Mouse (Mus musculus) cortical plate, adult 2 months (tissue): ENCODE data around the gene Kcnj2. TPM values are rescaled to one million over a fixed set of nuclear protein-coding genes. Genes with fewer than 3 reads are reported as not detected.

Source experiments
- H3K27ac ChIP-seq: fragments of 200-500 bp; 2 replicates; pipeline ENCODE4 v1.5.1; 2012; ENCODE audit warnings: low read length, control low read depth, inconsistent platforms; ENCODE audit not compliant: insufficient read depth
- H3K4me1 ChIP-seq: fragments of 200-500 bp; 2 replicates; pipeline ENCODE4 v1.6.1; 2011; ENCODE audit warnings: low read length; ENCODE audit not compliant: control insufficient read depth, insufficient read depth
- H3K4me3 ChIP-seq: fragments of 200-500 bp; 2 replicates; pipeline ENCODE4 v1.5.1; 2011; ENCODE audit warnings: mild to moderate bottlenecking, low read length, control low read depth; ENCODE audit not compliant: insufficient read depth
- CTCF ChIP-seq: fragments of 200-500 bp; IDR thresholded peaks from 2 replicates; pipeline ENCODE4 v1.5.1; 2011; ENCODE audit warnings: mild to moderate bottlenecking, control low read depth, low read length; ENCODE audit not compliant: insufficient read depth; ENCODE audit errors: extremely low read depth
- POLR2A ChIP-seq: fragments of 200-500 bp; IDR thresholded peaks from 2 replicates; pipeline ENCODE4 v1.6.1; 2011; ENCODE audit warnings: mild to moderate bottlenecking, low read length, control low read depth; ENCODE audit not compliant: insufficient read depth; ENCODE audit errors: extremely low read depth
- polyA plus RNA-seq: library from polyadenylated mRNA; depleted of rRNA; stranded (reverse); fragments of >200 nt; gene quantifications from 2 replicates; pipeline ENCODE4 v1.2.3, GENCODE M21; 2012; rRNA removed

Gene Kcnj2
- polyA plus RNA-seq, 1 experiment, result 11.4 TPM

- no peak overlapping the region for H3K27ac ChIP-seq
- H3K4me1 ChIP-seq, result no peaks in the 10 kb centered on the region
- no peak for TF ChIP-seq POLR2A
- TF ChIP-seq CTCF, result no peak
- no peak overlapping the region for H3K4me3 ChIP-seq
Observed at GRCm38 (mm10) chr11:111123324-111123723, 57.4 kb downstream of the Kcnj2 start.

- Histone ChIP-seq H3K4me1 (no peaks in the 10 kb centered on the region), H3K27ac (no peak overlapping the region), H3K4me3 (no peak overlapping the region)
- no peak for TF ChIP-seq CTCF
Observed at GRCm38 (mm10) chr11:111125963-111126362, 60.0 kb downstream of the Kcnj2 start.

Other genes starting within 250 kb of the Kcnj2 start
- 16.8 and 17.0 TPM in 2 replicates for gene Kcnj16, start 98.1 kb upstream of the Kcnj2 start, polyA plus RNA-seq